Mouse (Mus musculus): Measurements from ENCODE around the gene Dlg2. TPM values are rescaled to one million over a fixed set of nuclear protein-coding genes. Genes with fewer than 3 reads are reported as not detected.
A peak's percentile ranks its signal among the peaks of the same experiment; 100 is the strongest.

The Dlg2 gene
- polyA plus RNA-seq, 1 experiment from 2014 or later: 3.0 TPM

DNA sequence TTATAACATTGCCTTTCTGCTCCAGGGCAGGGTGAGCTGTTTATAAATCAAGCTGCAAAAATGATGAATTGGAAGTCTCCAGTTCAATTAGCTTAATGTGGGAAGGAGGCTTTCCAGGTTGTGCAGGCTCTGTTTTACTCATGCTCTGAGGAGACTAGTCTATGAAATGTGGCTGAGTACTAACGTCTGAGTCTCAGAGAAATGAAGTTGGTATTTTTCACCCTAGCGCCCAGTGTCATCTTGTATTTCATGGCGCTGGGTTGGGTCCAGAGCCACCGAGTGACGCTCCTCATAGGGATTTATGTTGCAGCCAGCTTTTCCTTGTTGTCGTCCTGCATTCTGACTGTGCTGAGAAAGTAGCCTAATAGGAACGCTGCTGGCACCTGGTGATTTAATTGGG is 986.8 kb downstream of the Dlg2 start:
- no peak for DNase-seq (ENCODE audit: low spot score)
- 64% methylated on average over 7 of the region's 7 CpGs for WGBS
- no peak overlapping the region for H3K9ac ChIP-seq (ENCODE audit: low read length)
- no peak overlapping the region for H3K27ac ChIP-seq (ENCODE audit: low read depth, low read length)
- no peaks in the 10 kb centered on the region for H3K9me3 ChIP-seq (ENCODE audit: control insufficient read depth, low read length)
- no peaks in the 10 kb centered on the region for H3K27me3 ChIP-seq (ENCODE audit: control insufficient read depth, insufficient read depth, low read length)
- H3K36me3 ChIP-seq (ENCODE audit: control insufficient read depth, insufficient read depth, low read length): no peaks in the 10 kb centered on the region
- no peak overlapping the region for H3K4me3 ChIP-seq (ENCODE audit: low read depth, low read length)
- H3K4me1 ChIP-seq (replicated peaks; ENCODE audit: control insufficient read depth, insufficient read depth, low read length): no peaks in the 10 kb centered on the region
- ATAC-seq (replicated peaks; ENCODE audit: low FRiP score): no peak
- no peak overlapping the region for H3K4me2 ChIP-seq (ENCODE audit: low read depth, low read length, severe bottlenecking)

DNA sequence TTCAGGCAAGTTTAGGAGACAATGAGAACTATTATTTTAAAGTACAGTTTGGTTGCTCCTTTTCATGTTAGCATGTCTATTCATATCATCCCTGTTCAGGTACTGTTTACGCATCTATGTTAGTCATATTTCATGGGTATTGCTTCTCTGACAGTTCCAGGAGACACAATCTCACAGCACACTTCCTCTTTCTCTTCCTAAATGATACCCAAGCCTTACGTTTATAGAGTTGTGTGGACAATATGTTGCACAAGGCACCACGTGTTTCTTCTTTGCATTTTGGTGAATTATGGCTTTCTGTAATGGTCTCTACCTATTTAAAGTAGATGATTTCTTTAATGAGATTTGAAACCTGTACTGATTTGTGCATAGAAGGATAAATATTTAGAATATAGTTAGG is 990.6 kb downstream of the Dlg2 start:
- no peak for ATAC-seq (replicated peaks; ENCODE audit: low FRiP score)
- no peaks in the 10 kb centered on the region for H3K9me3 ChIP-seq (ENCODE audit: control insufficient read depth, low read length)
- no peaks in the 10 kb centered on the region for H3K27me3 ChIP-seq (ENCODE audit: control insufficient read depth, insufficient read depth, low read length)
- 85% methylated on average over 3 of the region's 3 CpGs for WGBS
- DNase-seq (ENCODE audit: low spot score): no peak
- H3K4me2 ChIP-seq (ENCODE audit: low read depth, low read length, severe bottlenecking): no peak overlapping the region
- H3K4me1 ChIP-seq (replicated peaks; ENCODE audit: control insufficient read depth, insufficient read depth, low read length): no peaks in the 10 kb centered on the region
- no peak overlapping the region for H3K9ac ChIP-seq (ENCODE audit: low read length)
- no peak overlapping the region for H3K4me3 ChIP-seq (ENCODE audit: low read depth, low read length)
- H3K27ac ChIP-seq (ENCODE audit: low read depth, low read length): no peak overlapping the region
- H3K36me3 ChIP-seq (ENCODE audit: control insufficient read depth, insufficient read depth, low read length): no peaks in the 10 kb centered on the region

DNA sequence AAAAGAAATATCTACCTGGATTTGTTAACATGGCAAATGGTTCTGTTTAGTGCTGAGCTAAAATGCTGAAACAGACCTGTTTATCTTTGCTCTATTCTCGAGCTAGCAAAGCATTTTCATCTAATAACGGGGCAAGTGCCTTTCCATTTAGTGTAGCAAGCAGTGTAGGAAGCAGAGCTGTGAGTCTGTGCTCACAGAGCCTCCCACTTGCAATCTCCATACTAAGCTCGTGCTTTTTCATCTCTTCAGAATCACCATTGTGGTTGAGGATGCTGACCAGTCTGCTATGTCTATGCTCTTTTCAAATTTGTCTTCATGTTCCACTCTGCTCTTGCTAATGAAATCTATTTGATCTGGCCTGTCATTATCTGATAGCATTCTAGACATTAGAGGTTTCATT is 1002.7 kb downstream of the Dlg2 start:
- H3K4me3 ChIP-seq (ENCODE audit: low read depth, low read length): no peak overlapping the region
- no peak overlapping the region for H3K27ac ChIP-seq (ENCODE audit: low read depth, low read length)
- H3K9me3 ChIP-seq (ENCODE audit: control insufficient read depth, low read length): no peaks in the 10 kb centered on the region
- H3K9ac ChIP-seq (ENCODE audit: low read length): no peak overlapping the region
- DNase-seq (ENCODE audit: low spot score) (no peak), ATAC-seq (replicated peaks; ENCODE audit: low FRiP score) (no peak)
- no peaks in the 10 kb centered on the region for H3K4me1 ChIP-seq (replicated peaks; ENCODE audit: control insufficient read depth, insufficient read depth, low read length)
- 80% methylated on average over 3 of the region's 3 CpGs for WGBS
- H3K36me3 ChIP-seq (ENCODE audit: control insufficient read depth, insufficient read depth, low read length): no peaks in the 10 kb centered on the region
- no peak overlapping the region for H3K4me2 ChIP-seq (ENCODE audit: low read depth, low read length, severe bottlenecking)
- H3K27me3 ChIP-seq (ENCODE audit: control insufficient read depth, insufficient read depth, low read length): no peaks in the 10 kb centered on the region

- H3K27ac ChIP-seq (ENCODE audit: low read depth, low read length): no peak overlapping the region
- H3K36me3 ChIP-seq (ENCODE audit: control insufficient read depth, insufficient read depth, low read length): no peaks in the 10 kb centered on the region
- H3K27me3 ChIP-seq (ENCODE audit: control insufficient read depth, insufficient read depth, low read length): no peaks in the 10 kb centered on the region
- no peak overlapping the region for H3K4me2 ChIP-seq (ENCODE audit: low read depth, low read length, severe bottlenecking)
- H3K4me1 ChIP-seq (replicated peaks; ENCODE audit: control insufficient read depth, insufficient read depth, low read length): no peaks in the 10 kb centered on the region
- no peak overlapping the region for H3K9ac ChIP-seq (ENCODE audit: low read length)
- DNase-seq (ENCODE audit: low spot score) (no peak), ATAC-seq (replicated peaks; ENCODE audit: low FRiP score) (0 out of 2 replicates have a peak, but pooled peaks have one; percentile 15)
- H3K9me3 ChIP-seq (ENCODE audit: control insufficient read depth, low read length): no peaks in the 10 kb centered on the region
- H3K4me3 ChIP-seq (ENCODE audit: low read depth, low read length): no peak overlapping the region
- WGBS: 81% methylated on average over 1 of the region's 1 CpGs
These were observed 1005.2 kb downstream of the Dlg2 start for GRCm38 (mm10) chr7:91481574-91482197.

- Histone ChIP-seq H3K9ac (ENCODE audit: low read length) (no peak overlapping the region), H3K9me3 (ENCODE audit: control insufficient read depth, low read length) (no peaks in the 10 kb centered on the region), H3K27ac (ENCODE audit: low read depth, low read length) (no peak overlapping the region), H3K4me2 (ENCODE audit: low read depth, low read length, severe bottlenecking) (no peak overlapping the region), H3K27me3 (ENCODE audit: control insufficient read depth, insufficient read depth, low read length) (no peaks in the 10 kb centered on the region), H3K4me1 (replicated peaks; ENCODE audit: control insufficient read depth, insufficient read depth, low read length) (no peaks in the 10 kb centered on the region), H3K4me3 (ENCODE audit: low read depth, low read length) (no peak overlapping the region), H3K36me3 (ENCODE audit: control insufficient read depth, insufficient read depth, low read length) (no peaks in the 10 kb centered on the region)
- WGBS: 64% methylated on average over 3 of the region's 3 CpGs
- no peak for ATAC-seq (replicated peaks; ENCODE audit: low FRiP score)
- no peak for DNase-seq (ENCODE audit: low spot score)
These were observed 1016.8 kb downstream of the Dlg2 start for GRCm38 (mm10) chr7:91493234-91493633.

DNA sequence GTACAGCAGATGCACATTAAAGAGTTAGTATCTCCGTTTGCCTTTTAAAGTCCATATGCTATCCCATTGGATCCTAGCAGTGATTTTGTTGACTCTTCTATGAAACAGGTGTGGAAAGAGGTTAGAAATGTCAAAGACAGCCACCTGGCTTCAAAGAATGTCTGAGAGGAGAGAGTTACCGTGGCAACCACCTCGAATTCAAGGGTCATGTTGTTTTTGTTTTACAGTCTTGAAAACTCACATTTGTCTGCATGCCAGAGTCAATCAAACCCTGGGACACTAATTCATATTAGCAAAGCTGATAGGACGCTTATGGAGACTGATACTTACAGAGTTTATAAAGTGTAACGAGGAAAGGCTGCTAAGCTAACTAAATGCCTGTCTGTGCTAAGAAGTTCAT is 1019.1 kb downstream of the Dlg2 start:
- no peaks in the 10 kb centered on the region for H3K9me3 ChIP-seq (ENCODE audit: control insufficient read depth, low read length)
- WGBS: 73% methylated on average over 5 of the region's 5 CpGs
- H3K36me3 ChIP-seq (ENCODE audit: control insufficient read depth, insufficient read depth, low read length): no peaks in the 10 kb centered on the region
- no peak overlapping the region for H3K4me2 ChIP-seq (ENCODE audit: low read depth, low read length, severe bottlenecking)
- no peak for DNase-seq (ENCODE audit: low spot score)
- no peak overlapping the region for H3K27ac ChIP-seq (ENCODE audit: low read depth, low read length)
- no peak overlapping the region for H3K9ac ChIP-seq (ENCODE audit: low read length)
- H3K4me1 ChIP-seq (replicated peaks; ENCODE audit: control insufficient read depth, insufficient read depth, low read length): no peaks in the 10 kb centered on the region
- no peak overlapping the region for H3K4me3 ChIP-seq (ENCODE audit: low read depth, low read length)
- no peaks in the 10 kb centered on the region for H3K27me3 ChIP-seq (ENCODE audit: control insufficient read depth, insufficient read depth, low read length)
- no peak for ATAC-seq (replicated peaks; ENCODE audit: low FRiP score)

DNA sequence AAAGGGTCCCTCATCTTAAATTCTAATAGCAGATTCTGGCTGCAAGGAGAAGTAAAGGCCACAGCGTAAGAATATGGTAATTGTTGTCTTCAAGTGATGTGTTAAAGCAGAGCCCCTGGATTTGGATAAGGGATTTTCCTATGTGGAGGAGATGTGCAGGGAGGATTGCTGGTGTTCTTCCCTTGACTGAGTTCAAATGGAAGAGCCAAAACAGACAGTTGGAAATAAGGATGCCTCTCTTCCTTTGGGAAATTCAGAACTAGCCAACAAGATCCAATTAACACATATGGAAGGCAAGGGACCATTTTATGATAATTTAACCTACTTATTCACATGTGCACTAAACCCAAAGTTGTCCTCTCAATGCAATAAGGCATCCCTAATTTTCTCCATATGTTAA is 1034.6 kb downstream of the Dlg2 start:
- Histone ChIP-seq H3K36me3 (ENCODE audit: control insufficient read depth, insufficient read depth, low read length) (no peaks in the 10 kb centered on the region), H3K9ac (ENCODE audit: low read length) (no peak overlapping the region), H3K27ac (ENCODE audit: low read depth, low read length) (no peak overlapping the region), H3K4me3 (ENCODE audit: low read depth, low read length) (no peak overlapping the region), H3K4me1 (replicated peaks; ENCODE audit: control insufficient read depth, insufficient read depth, low read length) (no peaks in the 10 kb centered on the region), H3K4me2 (ENCODE audit: low read depth, low read length, severe bottlenecking) (no peak overlapping the region), H3K9me3 (ENCODE audit: control insufficient read depth, low read length) (no peaks in the 10 kb centered on the region), H3K27me3 (ENCODE audit: control insufficient read depth, insufficient read depth, low read length) (no peaks in the 10 kb centered on the region)
- no peak for DNase-seq (ENCODE audit: low spot score)
- no peak for ATAC-seq (replicated peaks; ENCODE audit: low FRiP score)
- 55% methylated on average over 1 of the region's 1 CpGs for WGBS

- Histone ChIP-seq H3K27me3 (ENCODE audit: control insufficient read depth, insufficient read depth, low read length) (no peaks in the 10 kb centered on the region), H3K4me1 (replicated peaks; ENCODE audit: control insufficient read depth, insufficient read depth, low read length) (no peaks in the 10 kb centered on the region), H3K4me2 (ENCODE audit: low read depth, low read length, severe bottlenecking) (no peak overlapping the region), H3K9me3 (ENCODE audit: control insufficient read depth, low read length) (no peaks in the 10 kb centered on the region), H3K27ac (ENCODE audit: low read depth, low read length) (no peak overlapping the region), H3K36me3 (ENCODE audit: control insufficient read depth, insufficient read depth, low read length) (no peaks in the 10 kb centered on the region), H3K9ac (ENCODE audit: low read length) (no peak overlapping the region), H3K4me3 (ENCODE audit: low read depth, low read length) (no peak overlapping the region)
- ATAC-seq (replicated peaks; ENCODE audit: low FRiP score): 0 out of 2 replicates have a peak, but pooled peaks have one; percentile 21
- 62% methylated on average over 3 of the region's 3 CpGs for whole genome bisulfite sequencing
- DNase-seq (ENCODE audit: low spot score): no peak
These were observed 1038.0 kb downstream of the Dlg2 start for GRCm38 (mm10) chr7:91514445-91514844.

DNA sequence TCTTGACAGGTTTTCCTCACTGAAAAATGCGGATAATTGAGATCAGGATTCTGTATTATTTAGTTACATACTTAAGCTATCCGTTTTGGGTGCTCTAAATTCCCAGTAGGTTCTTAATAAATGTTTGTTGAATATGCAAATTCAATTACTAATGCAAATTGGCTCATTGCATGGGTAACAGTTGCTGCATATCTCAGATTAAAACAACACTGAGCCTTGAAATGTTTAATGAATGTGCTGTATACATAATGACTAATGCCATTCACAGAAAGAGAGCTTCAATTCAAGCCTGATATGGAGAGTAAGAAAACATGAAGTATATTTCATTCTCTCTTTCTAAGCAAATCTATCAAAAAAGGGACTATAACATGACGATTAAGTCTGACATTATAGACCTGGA is 1039.8 kb downstream of the Dlg2 start:
- Histone ChIP-seq H3K36me3 (ENCODE audit: control insufficient read depth, insufficient read depth, low read length) (no peaks in the 10 kb centered on the region), H3K9ac (ENCODE audit: low read length) (no peak overlapping the region), H3K27ac (ENCODE audit: low read depth, low read length) (no peak overlapping the region), H3K27me3 (ENCODE audit: control insufficient read depth, insufficient read depth, low read length) (no peaks in the 10 kb centered on the region), H3K4me2 (ENCODE audit: low read depth, low read length, severe bottlenecking) (no peak overlapping the region), H3K4me3 (ENCODE audit: low read depth, low read length) (no peak overlapping the region), H3K9me3 (ENCODE audit: control insufficient read depth, low read length) (no peaks in the 10 kb centered on the region), H3K4me1 (replicated peaks; ENCODE audit: control insufficient read depth, insufficient read depth, low read length) (no peaks in the 10 kb centered on the region)
- no peak for DNase-seq (ENCODE audit: low spot score)
- 83% methylated on average over 3 of the region's 3 CpGs for WGBS
- ATAC-seq (replicated peaks; ENCODE audit: low FRiP score): no peak

Measured in forebrain, embryonic 11.5 days (tissue).